Mouse (Mus musculus) layer of hippocampus, postnatal 10 days (tissue): ENCODE measurements around the gene Pde11a. TPM values are rescaled to one million over a fixed set of nuclear protein-coding genes. Genes with fewer than 3 reads are reported as not detected.

Experiments used
- DNase-seq, 2 experiments: peaks; one replicate each; pipeline ENCODE4 v3.0.0; 2021; ENCODE audit warnings: low spot score in 2 of 2
- total RNA-seq, 2 experiments: library from RNA; stranded (reverse); gene quantifications; 2 replicates each; pipeline ENCODE4 v1.2.3; 2021

The Pde11a gene
- total RNA-seq, 2 experiments from 2014 or later: 5.0 to 6.4 TPM

GRCm38 (mm10) chr2:76097284-76097683, 241.3 kb downstream of the Pde11a start:
- no peak for DNase-seq

DNA sequence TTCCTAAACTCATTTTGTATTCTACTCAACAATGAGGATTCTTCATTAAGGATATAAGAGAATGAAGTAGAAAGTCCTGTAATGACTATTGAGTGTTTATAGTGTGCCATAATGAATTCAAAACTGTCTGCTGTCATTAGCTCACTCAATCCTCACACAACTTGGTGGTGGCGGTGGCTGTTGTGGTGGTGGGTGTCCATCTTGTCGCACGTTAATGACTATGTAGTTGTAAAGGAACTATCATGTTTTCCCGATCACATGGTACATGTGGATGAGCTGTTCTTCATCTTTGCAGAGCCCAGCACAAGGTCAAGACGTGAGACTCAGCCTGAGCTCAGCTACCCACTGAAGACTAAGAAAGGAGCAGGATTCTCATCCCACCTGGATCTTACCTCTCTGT, 242.7 kb downstream of the Pde11a start:
- no peak for DNase-seq

- DNase-seq: no peak
Measured at GRCm38 (mm10) chr2:76090506-76090905, 248.1 kb downstream of the Pde11a start.

- no peak for DNase-seq
Measured at GRCm38 (mm10) chr2:76088844-76089243, 249.7 kb downstream of the Pde11a start.

GRCm38 (mm10) chr2:76088413-76088812, 250.2 kb downstream of the Pde11a start:
- DNase-seq: no peak

GRCm38 (mm10) chr2:76087170-76087569, 251.4 kb downstream of the Pde11a start:
- DNase-seq: no peak

GRCm38 (mm10) chr2:76084982-76085381, 253.6 kb downstream of the Pde11a start:
- DNase-seq: no peak

DNA sequence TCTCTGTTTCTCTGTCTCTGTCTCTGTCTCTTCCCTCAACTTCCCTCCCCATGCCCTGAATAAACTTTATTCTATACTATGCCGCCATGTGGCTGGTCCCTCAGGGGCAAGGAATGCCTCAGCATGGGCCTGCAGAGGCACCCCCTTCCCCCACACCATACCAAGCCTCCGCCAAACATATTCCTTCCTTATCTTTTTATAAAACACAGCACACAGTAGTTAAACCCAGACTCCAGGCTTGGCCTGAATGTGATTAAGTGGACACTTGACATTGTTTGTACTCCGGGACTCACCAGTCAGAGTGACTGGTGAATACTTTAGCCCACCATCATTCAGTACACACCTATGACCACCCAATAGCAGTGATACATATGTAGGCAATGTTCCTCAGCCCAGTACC, 254.7 kb downstream of the Pde11a start:
- DNase-seq: no peak

DNA sequence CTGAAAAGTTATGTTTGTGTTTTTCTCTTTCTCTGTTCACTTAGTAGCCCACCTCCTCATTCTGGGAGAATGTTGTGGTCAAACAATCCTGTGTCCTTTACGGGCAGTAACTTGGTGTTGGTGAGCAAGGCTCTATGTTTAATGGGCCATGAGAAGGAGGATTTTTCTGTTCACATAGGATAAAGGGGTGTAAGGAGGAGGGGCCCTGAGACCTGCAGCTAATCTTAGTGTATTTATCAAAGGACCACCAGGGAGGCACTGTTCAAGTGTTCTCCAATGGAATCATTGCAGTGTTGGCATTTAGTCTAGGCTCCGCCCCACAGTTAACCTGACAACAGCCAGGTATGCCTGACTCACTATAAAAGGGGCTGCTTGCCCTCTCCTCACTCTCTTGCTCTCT, 255.2 kb downstream of the Pde11a start:
- no peak for DNase-seq

DNA sequence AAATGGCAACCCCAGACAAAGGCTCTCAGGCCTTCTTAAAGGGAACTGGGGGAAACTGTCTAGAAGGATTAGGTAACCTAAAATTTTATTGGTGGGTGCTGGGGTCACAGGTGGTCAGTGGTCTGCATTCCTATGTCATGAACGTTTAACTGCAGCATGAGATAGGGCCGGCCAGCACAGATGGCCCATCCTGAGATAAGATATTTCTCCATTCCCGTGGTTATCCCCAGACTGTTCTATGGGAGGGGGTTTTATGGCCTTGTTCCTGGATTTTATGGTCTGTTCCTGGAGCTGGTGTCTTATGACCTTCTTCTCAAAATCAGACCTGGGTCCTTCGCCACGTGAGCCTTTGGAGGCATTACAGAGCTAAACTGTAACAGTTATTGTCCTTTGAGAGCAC, 256.6 kb downstream of the Pde11a start:
- DNase-seq: no peak

GRCm38 (mm10) chr2:76080549-76080948, 258.0 kb downstream of the Pde11a start:
- DNase-seq: no peak

GRCm38 (mm10) chr2:76076838-76077237, 261.7 kb downstream of the Pde11a start:
- DNase-seq: no peak

DNA sequence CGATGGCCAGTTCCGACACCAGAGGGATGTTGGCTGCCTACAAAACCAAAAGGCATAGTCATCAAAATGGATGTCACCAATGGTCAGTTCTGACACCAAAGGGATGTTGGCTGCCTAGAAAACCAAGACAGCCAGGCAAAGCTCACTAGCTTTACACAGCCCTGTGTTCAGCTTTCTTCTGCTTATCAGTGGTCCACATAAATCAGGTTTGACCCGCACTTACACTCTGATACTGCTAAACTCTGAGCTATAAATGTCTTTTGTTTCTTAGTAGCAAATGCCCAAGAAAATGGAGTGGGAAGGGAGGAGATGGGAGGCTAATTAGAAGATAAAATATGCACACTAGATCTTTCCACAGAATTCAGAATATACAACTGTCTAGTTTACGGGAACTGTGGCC, 262.5 kb downstream of the Pde11a start:
- no peak for DNase-seq

DNA sequence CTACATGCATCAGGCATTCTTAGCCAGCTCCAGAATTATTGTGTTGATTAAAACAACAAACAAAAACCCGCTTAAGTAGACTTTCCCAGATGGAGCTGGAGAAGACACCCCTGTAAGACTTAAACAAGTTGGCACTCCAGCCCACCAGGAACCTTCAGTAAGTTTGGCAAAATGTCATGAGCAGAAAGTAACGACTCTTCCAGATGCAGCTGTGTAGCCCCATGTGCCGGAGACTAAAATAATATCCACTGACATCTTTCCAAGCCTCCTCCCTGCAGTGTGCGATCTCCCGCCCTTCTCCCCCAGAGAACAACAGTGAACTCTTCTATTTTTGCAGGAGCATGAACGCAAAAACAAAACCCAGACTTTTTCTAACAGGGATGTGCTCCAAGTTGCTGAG, 265.5 kb downstream of the Pde11a start:
- DNase-seq: no peak

DNA sequence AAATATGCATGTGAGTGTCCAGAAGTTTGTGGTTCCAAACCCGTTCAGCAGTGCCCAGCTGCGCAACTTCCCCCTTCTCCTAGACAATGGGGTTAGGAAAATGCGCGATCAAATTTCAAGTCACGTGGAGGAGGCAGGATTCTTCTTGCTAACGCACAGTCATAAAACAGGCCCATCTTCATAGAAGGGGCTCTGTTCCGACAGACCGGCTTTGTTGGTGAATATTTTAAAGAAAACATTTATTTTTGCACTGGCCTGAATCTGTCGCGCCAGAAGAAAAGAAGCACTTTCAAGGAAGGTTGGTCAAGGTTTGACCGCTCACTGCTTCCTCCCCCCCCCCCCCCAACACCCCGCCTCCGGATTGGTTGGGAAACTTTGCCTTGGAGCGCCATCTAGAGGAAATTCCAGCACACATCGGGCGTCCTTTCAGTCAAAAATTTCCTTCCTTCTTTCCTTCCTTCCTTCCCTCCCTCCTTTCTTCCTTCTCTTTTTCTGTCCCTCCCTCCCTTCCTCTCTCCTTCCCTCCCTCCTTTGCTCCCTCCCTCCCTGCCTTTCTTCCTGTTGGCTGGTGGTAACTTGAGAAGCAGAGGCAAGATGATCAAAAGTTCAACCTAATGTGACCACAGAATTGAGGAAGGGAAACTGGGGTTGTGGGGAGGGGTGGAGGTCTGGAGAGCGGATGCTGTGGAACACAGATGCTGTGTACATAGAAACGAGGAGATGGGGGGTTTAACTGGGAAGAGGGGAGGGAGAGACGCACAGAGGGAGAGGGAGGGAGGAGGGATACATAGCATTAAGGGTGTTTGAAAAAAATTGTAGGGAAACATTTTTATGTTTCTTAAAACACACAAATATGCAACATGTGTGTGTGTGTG, 267.9 kb downstream of the Pde11a start:
- DNase-seq: peak; percentile 64 to 74

DNA sequence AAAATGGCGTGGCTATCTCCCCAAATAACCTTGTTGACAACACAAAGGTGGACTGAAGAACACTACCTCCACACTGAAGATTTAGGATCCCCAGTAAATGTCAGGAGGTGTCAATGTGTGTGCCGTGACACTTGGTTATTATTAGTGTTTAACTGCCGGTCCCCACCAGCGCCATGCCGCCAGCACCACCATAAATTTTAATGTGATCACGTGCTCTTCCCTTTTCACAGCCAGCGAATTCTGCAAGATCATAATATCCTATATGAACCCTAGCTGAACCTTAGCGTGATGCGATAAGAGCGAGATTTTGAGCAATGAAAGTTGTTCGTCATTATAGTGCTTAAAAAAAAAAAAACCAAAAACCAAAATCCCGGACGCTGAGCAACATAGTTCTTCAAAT, 269.3 kb downstream of the Pde11a start:
- no peak for DNase-seq

GRCm38 (mm10) chr2:76068155-76068554, 270.4 kb downstream of the Pde11a start:
- DNase-seq: no peak

DNA sequence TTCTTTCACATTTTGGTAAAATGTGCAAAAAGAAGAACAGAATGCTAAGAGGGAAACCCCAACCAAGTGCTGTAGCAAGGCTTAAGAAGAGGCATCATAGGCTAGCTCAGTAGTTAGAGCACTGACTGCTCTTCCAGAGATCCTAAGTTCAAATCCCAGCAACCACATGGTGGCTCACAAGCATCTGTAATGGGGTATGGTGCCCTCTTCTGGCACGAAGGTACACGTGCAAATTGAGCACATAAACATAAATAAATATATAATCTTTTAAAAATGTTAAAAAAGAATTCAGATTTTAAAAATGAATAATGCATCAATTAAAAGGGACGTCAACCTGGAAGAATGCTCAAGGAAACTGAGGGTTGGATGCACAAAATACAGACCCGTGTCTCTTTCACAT, 271.4 kb downstream of the Pde11a start:
- peak in 1 of 2 experiments; percentile 32 for DNase-seq

GRCm38 (mm10) chr2:76065292-76065691, 273.3 kb downstream of the Pde11a start:
- DNase-seq: no peak

GRCm38 (mm10) chr2:76064078-76064477, 274.5 kb downstream of the Pde11a start:
- peak; percentile 58 for DNase-seq

DNA sequence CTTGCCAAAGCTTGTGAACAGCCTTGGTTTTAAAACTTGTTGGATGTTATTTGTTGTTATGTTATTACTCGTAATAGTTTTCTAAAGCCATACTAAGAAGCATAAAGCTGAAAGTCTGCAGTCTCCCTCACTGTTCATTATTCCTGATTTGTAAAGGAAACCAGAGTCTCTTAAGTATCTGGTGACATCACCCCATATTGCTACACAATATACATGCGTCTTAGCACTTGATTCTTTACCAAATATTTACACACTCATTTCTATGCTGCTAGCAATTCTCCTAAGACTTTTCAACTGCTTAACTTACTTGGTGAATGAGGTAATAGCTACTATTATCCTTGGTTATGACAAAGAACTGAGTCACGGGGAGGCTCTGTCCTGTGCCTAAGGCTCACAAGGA, 278.4 kb downstream of the Pde11a start:
- DNase-seq: no peak

DNA sequence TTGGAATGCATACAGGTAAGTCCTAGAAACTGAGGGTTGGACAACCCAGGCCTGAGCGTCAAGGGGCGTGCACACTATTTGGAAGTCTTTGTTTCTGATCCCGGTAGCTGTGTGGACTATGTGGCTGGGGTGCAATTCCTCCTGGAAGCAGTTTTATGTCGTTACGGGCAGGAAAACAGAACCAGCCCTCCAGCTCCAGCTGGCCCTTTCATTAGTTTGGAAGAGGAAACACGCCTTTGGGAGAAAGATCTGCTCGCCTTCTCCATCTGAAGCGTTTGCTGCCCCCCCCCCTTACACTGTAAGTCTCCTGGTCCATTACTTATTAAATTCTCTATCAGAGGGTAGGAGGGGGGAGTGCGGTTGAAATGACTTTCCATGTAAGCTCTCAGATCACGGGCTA, 279.0 kb downstream of the Pde11a start:
- DNase-seq: no peak
